Mouse (Mus musculus) neural tube, embryonic 15.5 days (tissue): Measurements from ENCODE around the gene Itga7. TPM values are rescaled to one million over a fixed set of nuclear protein-coding genes. Genes with fewer than 3 reads are reported as not detected.

ENCODE experiments used
- ATAC-seq: fragments of 200-750 bp; cut with Nextera tagmentation; 2 replicates; pipeline ENCODE4 v1.8.0; 2017; ENCODE audit warnings: mild to moderate bottlenecking, moderate TSS enrichment, moderate library complexity; ENCODE audit not compliant: low FRiP score
- H3K27ac ChIP-seq: fragments of 300-500 bp; sonication (generic); replicated peaks from 2 replicates; pipeline ENCODE4 v1.5.1; 2015; ENCODE audit warnings: mild to moderate bottlenecking, inconsistent platforms
- H3K27me3 ChIP-seq: fragments of 300-500 bp; sonication (generic); replicated peaks from 2 replicates; pipeline ENCODE4 v1.6.1; 2015; ENCODE audit warnings: inconsistent platforms
- H3K36me3 ChIP-seq: fragments of 300-500 bp; sonication (generic); 2 replicates; pipeline ENCODE4 v1.6.1; 2015; ENCODE audit warnings: inconsistent platforms
- H3K4me1 ChIP-seq: fragments of 300-500 bp; sonication (generic); 2 replicates; pipeline ENCODE4 v1.6.1; 2015; ENCODE audit warnings: inconsistent platforms
- H3K4me2 ChIP-seq: fragments of 300-500 bp; sonication (generic); 2 replicates; pipeline ENCODE4 v1.6.1; 2015; ENCODE audit warnings: inconsistent platforms, mild to moderate bottlenecking, moderate library complexity
- H3K4me3 ChIP-seq: fragments of 300-500 bp; sonication (generic); replicated peaks from 2 replicates; pipeline ENCODE4 v1.5.1; 2015; ENCODE audit warnings: mild to moderate bottlenecking, inconsistent platforms
- H3K9ac ChIP-seq: fragments of 300-500 bp; sonication (generic); replicated peaks from 2 replicates; pipeline ENCODE4 v1.6.1; 2015; ENCODE audit warnings: mild to moderate bottlenecking, inconsistent platforms
- H3K9me3 ChIP-seq: fragments of 300-500 bp; sonication (generic); replicated peaks from 2 replicates; pipeline ENCODE4 v1.6.1; 2016; ENCODE audit warnings: inconsistent platforms
- WGBS: fragments of 180-500 bp; shearing (Covaris S2); methylation state at CpG from one replicate; pipeline ENCODE4 v1.1.7; 2015; ENCODE audit warnings: mixed read lengths; 5-methylcytosine and 5-hydroxymethylcytosine counted together
- polyA plus RNA-seq: library from polyadenylated mRNA; unstranded; fragments of >200 nt; fragmentation: Nextera tagmentation; extraction: Ambion mirVana; gene quantifications from 2 replicates; pipeline ENCODE4 v1.2.1, GENCODE M21; 2015

Itga7 gene
- 7.2 and 8.8 TPM in 2 replicates for polyA plus RNA-seq

DNA sequence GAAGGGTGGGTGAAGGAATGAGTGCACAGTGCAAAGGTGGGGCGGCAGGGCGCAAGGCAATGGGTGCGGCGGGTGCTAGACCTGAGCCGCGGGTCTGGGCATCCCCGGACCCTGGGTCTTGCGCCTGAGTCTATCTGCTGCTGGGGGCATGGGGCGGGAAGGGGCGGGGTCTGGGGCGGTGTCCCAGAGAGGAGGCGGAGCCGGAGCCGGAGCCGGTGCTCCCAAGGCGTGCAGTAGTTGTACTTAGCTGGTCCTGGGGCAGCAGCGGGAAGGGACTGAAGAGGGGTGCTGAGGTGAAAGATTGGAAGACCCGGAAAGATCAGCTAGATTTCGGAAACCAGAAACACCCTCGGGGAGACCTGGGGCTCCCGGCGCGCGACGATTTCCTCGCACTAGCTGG is at the start of gene Itga7:
Gene Itga7, plus strand, starts transcription at position 245 of the 400 bp plus-strand sequence.
- Histone ChIP-seq H3K4me1 (peaks cover 18% of the 10 kb centered on the region), H3K9me3 (no peaks in the 10 kb centered on the region), H3K9ac (peak within 1 kb of the TSS; percentile 47), H3K36me3 (no peaks in the 10 kb centered on the region), H3K27me3 (peaks cover 58% of the 10 kb centered on the region), H3K4me3 (peak within 1 kb of the TSS; percentile 47), H3K4me2 (peak within 1 kb of the TSS; percentile 87), H3K27ac (no peak within 1 kb of the TSS)
- WGBS, result under 1% methylated on average over 26 of the region's 26 CpGs
- peak; percentile 81 for ATAC-seq

GRCm38 (mm10) chr10:128888941-128889827 is 44.4 kb upstream of the Itga7 start:
- H3K27me3 ChIP-seq, result no peaks in the 10 kb centered on the region
- peak overlapping the region; percentile 85 for H3K9ac ChIP-seq
- no peaks in the 10 kb centered on the region for H3K9me3 ChIP-seq
- peak overlapping the region; percentile 95 for H3K27ac ChIP-seq
- peaks cover 44% of the 10 kb centered on the region for H3K4me1 ChIP-seq
- WGBS, result 0% methylated on average over 7 of the region's 7 CpGs
- H3K36me3 ChIP-seq, result peaks cover 27% of the 10 kb centered on the region
- peak overlapping the region; percentile 84 for H3K4me2 ChIP-seq
- H3K4me3 ChIP-seq, result peak overlapping the region; percentile 68
- 0 out of 2 replicates have a peak, but pooled peaks have one; percentile 8 for ATAC-seq

GRCm38 (mm10) chr10:128889846-128890245 is 43.8 kb upstream of the Itga7 start:
- H3K36me3 ChIP-seq, result peaks cover 25% of the 10 kb centered on the region
- H3K27ac ChIP-seq, result peak overlapping the region; percentile 95
- H3K9me3 ChIP-seq, result no peaks in the 10 kb centered on the region
- no peak for ATAC-seq
- no peaks in the 10 kb centered on the region for H3K27me3 ChIP-seq
- peaks cover 44% of the 10 kb centered on the region for H3K4me1 ChIP-seq
- H3K4me2 ChIP-seq, result peak overlapping the region; percentile 84
- WGBS, result 17% methylated on average over 1 of the region's 2 CpGs
- peak overlapping the region; percentile 68 for H3K4me3 ChIP-seq
- peak overlapping the region; percentile 85 for H3K9ac ChIP-seq

- under 1% methylated on average over 40 of the region's 40 CpGs for WGBS
- peak; percentile 29 for ATAC-seq
These were observed 43.0 kb upstream of the Itga7 start for GRCm38 (mm10) chr10:128890383-128891295.

DNA sequence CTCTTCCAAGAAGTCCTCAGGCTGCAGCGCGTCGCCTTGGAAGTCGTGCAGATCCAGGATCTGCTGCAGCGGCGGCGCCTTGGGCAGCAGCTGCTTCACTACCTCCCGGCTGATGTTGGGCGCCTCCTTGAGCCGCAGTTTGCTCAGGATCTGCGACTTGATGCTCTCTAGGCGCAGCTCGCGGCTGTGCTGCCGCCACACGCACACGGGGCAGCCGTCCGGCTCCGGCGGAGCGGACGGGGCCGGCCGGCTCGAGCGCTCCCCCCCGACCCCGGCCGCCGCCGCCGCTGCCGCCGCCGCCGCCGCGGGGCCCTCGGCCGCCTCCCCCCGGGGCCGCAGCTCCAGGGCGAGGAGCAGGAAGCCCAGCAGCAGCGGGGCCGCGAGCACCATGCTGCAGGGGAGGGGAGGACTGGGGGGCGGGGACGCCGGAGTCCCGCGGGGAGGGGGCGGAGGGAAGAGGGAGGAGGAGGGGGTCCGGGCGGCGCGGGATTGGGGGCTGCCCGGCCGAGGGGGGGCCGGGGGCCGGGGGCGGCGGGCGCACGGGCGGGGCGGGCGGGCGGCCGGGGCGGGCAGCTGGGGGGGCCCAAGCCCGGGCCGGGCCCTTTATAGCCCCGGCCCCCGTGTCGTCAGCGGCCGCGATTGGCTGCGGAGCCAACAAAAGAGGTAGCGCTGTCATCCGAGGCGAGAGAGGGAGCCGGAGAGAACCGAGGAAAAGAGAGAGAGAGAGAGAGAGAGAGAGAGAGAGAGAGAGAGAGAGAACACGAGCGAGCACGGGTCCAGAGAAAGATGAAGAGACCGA is 42.1 kb upstream of the Itga7 start, which contains the start of gene Gdf11:
Gene Gdf11, minus strand, starts transcription at position 423 of the 799 bp plus-strand sequence.
- H3K27ac ChIP-seq, result peak within 1 kb of the TSS; percentile 95
- peaks cover 10% of the 10 kb centered on the region for H3K36me3 ChIP-seq
- H3K4me1 ChIP-seq, result peaks cover 58% of the 10 kb centered on the region
- peak; percentile 85 for ATAC-seq
- WGBS, result under 1% methylated on average over 52 of the region's 89 CpGs
- peak within 1 kb of the TSS; percentile 84 for H3K4me2 ChIP-seq
- no peaks in the 10 kb centered on the region for H3K9me3 ChIP-seq
- H3K9ac ChIP-seq, result peak within 1 kb of the TSS; percentile 85
- H3K4me3 ChIP-seq, result peak within 1 kb of the TSS; percentile 68
- peaks cover 9% of the 10 kb centered on the region for H3K27me3 ChIP-seq

More at GRCm38 (mm10) chr10:128890383-128891295, 43.0 kb upstream of the Itga7 start:
- Histone ChIP-seq H3K27ac (peak overlapping the region; percentile 95), H3K27me3 (0 out of 2 replicates have a peak, but pooled peaks cover under 1% of the 10 kb centered on the region), H3K4me1 (peaks cover 50% of the 10 kb centered on the region), H3K36me3 (peaks cover 17% of the 10 kb centered on the region), H3K4me2 (peak overlapping the region; percentile 84), H3K9me3 (no peaks in the 10 kb centered on the region), H3K9ac (peak overlapping the region; percentile 85), H3K4me3 (peak overlapping the region; percentile 68)

DNA sequence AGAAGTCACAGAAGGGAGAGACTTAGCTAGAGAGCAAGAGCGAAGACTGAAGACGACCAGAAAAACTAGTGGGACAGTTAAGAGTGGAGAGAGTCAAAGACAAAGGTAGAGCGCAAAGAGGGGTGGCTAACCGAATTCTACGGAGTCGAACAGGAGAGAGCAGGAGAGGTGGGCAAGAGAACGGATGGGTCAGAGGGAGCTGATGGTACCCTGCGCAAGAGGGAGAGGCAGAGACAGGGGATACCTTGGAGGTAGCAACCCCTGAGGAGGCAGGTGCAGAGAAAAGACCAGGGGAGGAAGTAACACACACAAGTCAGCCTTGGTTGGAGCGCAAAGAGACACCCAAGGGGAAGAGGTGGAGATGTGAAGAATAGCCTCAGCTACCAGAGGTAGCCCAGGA is 41.4 kb upstream of the Itga7 start:
- Histone ChIP-seq H3K4me3 (peak overlapping the region; percentile 68), H3K27ac (peak overlapping the region; percentile 95), H3K9me3 (no peaks in the 10 kb centered on the region), H3K4me1 (peaks cover 63% of the 10 kb centered on the region), H3K9ac (peak overlapping the region; percentile 85), H3K4me2 (peak overlapping the region; percentile 84), H3K27me3 (peaks cover 15% of the 10 kb centered on the region), H3K36me3 (peaks cover 9% of the 10 kb centered on the region)
- peak; percentile 14 for ATAC-seq
- WGBS, result under 1% methylated on average over 9 of the region's 9 CpGs

GRCm38 (mm10) chr10:128895437-128895836 is 38.2 kb upstream of the Itga7 start:
- no peaks in the 10 kb centered on the region for H3K36me3 ChIP-seq
- peak overlapping the region; percentile 43 for H3K4me2 ChIP-seq
- no peak overlapping the region for H3K9ac ChIP-seq
- peak overlapping the region; percentile 49 for H3K27ac ChIP-seq
- H3K4me3 ChIP-seq, result peak overlapping the region; percentile 16; the same call in 1 of the 2 replicates
- peaks cover 15% of the 10 kb centered on the region for H3K27me3 ChIP-seq
- under 1% methylated on average over 9 of the region's 9 CpGs for WGBS
- H3K4me1 ChIP-seq, result peaks cover 35% of the 10 kb centered on the region
- 0 out of 2 replicates have a peak, but pooled peaks have one; percentile 12 for ATAC-seq
- no peaks in the 10 kb centered on the region for H3K9me3 ChIP-seq

GRCm38 (mm10) chr10:128895952-128896693 is 37.5 kb upstream of the Itga7 start:
- peak overlapping the region; percentile 16 for H3K4me3 ChIP-seq
- H3K27me3 ChIP-seq, result peaks cover 15% of the 10 kb centered on the region
- peaks cover 30% of the 10 kb centered on the region for H3K4me1 ChIP-seq
- H3K9me3 ChIP-seq, result no peaks in the 10 kb centered on the region
- peak overlapping the region; percentile 63 for H3K27ac ChIP-seq
- peak; percentile 55; the same call in 1 of the 2 replicates for ATAC-seq
- WGBS, result 4% methylated on average over 17 of the region's 17 CpGs
- 0 out of 2 replicates have a peak overlapping the region, but pooled peaks have one; percentile 10 for H3K9ac ChIP-seq
- peak overlapping the region; percentile 43 for H3K4me2 ChIP-seq
- H3K36me3 ChIP-seq, result no peaks in the 10 kb centered on the region

- WGBS, result 55% methylated on average over 1 of the region's 1 CpGs
- no peaks in the 10 kb centered on the region for H3K9me3 ChIP-seq
- no peak overlapping the region for H3K27ac ChIP-seq
- H3K4me3 ChIP-seq, result no peak overlapping the region
- no peak overlapping the region for H3K9ac ChIP-seq
- ATAC-seq, result no peak
- peaks cover 30% of the 10 kb centered on the region for H3K4me1 ChIP-seq
- peak overlapping the region; percentile 43 for H3K4me2 ChIP-seq
- H3K36me3 ChIP-seq, result no peaks in the 10 kb centered on the region
- peaks cover 15% of the 10 kb centered on the region for H3K27me3 ChIP-seq
These were observed 36.8 kb upstream of the Itga7 start for GRCm38 (mm10) chr10:128896807-128897206.

DNA sequence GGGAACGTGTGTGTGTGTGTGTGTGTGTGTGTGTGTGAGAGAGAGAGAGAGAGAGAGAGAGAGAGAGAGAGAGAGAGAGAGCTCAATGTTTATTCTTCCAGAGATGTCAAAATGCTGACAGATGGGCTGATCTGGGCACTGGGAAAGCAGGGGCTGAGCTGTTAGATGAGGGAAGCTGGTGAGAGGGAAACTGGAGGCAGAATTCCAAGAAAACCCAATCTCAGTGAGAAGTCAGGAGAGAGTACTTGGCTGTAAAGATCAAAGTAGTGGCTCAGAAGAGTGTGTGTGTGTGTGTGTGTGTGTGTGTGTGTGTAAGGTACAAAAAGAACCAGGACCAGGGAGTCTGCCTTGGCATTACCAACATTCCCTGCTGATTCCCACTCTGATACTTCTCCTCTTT is 36.1 kb upstream of the Itga7 start:
- 14% methylated on average over 1 of the region's 1 CpGs for WGBS

More for the DNA sequence above, 36.1 kb upstream of the Itga7 start:
- Histone ChIP-seq H3K27me3 (peaks cover 15% of the 10 kb centered on the region), H3K4me1 (peaks cover 27% of the 10 kb centered on the region), H3K27ac (no peak overlapping the region), H3K4me2 (no peak overlapping the region), H3K4me3 (no peak overlapping the region), H3K9me3 (no peaks in the 10 kb centered on the region), H3K9ac (no peak overlapping the region), H3K36me3 (no peaks in the 10 kb centered on the region)
- ATAC-seq, result no peak
